ENCODE assay signal across 13 mouse cellular contexts in genomic region chr3:99560917-99561316, GRCm38 (mm10).
DNase-seq lines count a peak whose midpoint lies in the region; ATAC-seq and TF ChIP-seq lines count a peak whose summit lies in the region.
"Had no signal": no experiment of that assay in that cellular context is flagged by ENCODE, and none has a peak within 500 bp of the region (broad histone marks: within the 10 kb centered on the region; RNA-seq: fewer than 3 reads in every experiment).

No protein-coding gene starts in this region.

- no peak for TF ChIP-seq EP300 in heart, adult 2 months (IDR thresholded peaks at IDR 0.05; ENCODE audit: insufficient read depth, low read depth, low read length)

- no peak overlapping the region for H3K27ac ChIP-seq in heart, embryonic 11.5 days (ENCODE audit: low read depth, low read length)
- no peak overlapping the region for H3K27ac ChIP-seq in heart, adult 2 months
- no peak overlapping the region for H3K27ac ChIP-seq in intestine, embryonic 15.5 days
- H3K27ac ChIP-seq: layer of hippocampus, adult 2 months; lung, embryonic 15.5 days; neural tube, embryonic 13.5 days had no signal

- WGBS in heart, embryonic 11.5 days (ENCODE audit: insufficient replicate concordance) = 68% methylated on average over 1 of the region's 1 CpGs
- WGBS in heart, adult 2 months = 13% methylated on average over 1 of the region's 1 CpGs
- 48% methylated on average over 1 of the region's 1 CpGs for WGBS in intestine, embryonic 15.5 days

- intact Hi-C loops in heart, adult 2 months (cut with DNase I) = no loop called here
- intact Hi-C loops in left cerebral cortex, postnatal 4 days (cut with DNase I) = no loop called here
- intact Hi-C loops in left cerebral cortex, postnatal 14 days (cut with DNase I) = no loop called here

- ATAC-seq in heart, embryonic 11.5 days (replicated peaks; ENCODE audit: insufficient number of reproducible peaks, low FRiP score, low TSS enrichment) = peak; percentile 84
- ATAC-seq in intestine, embryonic 15.5 days = peak; percentile 86
- ATAC-seq: inflammation-experienced regulatory T-cells, adult 6 months had no signal

- no peak for TF ChIP-seq POLR2A in heart, adult 2 months (IDR thresholded peaks at IDR 0.05; ENCODE audit: insufficient read depth, low read depth, low read length)

- no peaks in the 10 kb centered on the region for H3K79me2 ChIP-seq in heart, adult 2 months (replicated peaks; ENCODE audit: control insufficient read depth, insufficient read depth, low read length)

- H3K9me3 ChIP-seq in heart, embryonic 11.5 days (replicated peaks; ENCODE audit: control insufficient read depth, low read length) = no peaks in the 10 kb centered on the region
- H3K9me3 ChIP-seq in intestine, embryonic 15.5 days = no peaks in the 10 kb centered on the region
- H3K9me3 ChIP-seq: lung, embryonic 15.5 days; neural tube, embryonic 13.5 days had no signal

- DNase-seq in heart, adult 2 months = no peak
- DNase-seq in left cerebral cortex, postnatal 4 days = peak; percentile 2
- no peak for DNase-seq in left cerebral cortex, postnatal 14 days (ENCODE audit: low spot score in 2 of 2)
- peak; percentile 0 for DNase-seq in lung, postnatal 14 days
- DNase-seq in spleen, adult 12 weeks (ENCODE audit: low spot score) = no peak
- DNase-seq: midbrain, embryonic 14.5 days had no signal

- no peaks in the 10 kb centered on the region for H3K36me3 ChIP-seq in heart, embryonic 11.5 days (ENCODE audit: control insufficient read depth, insufficient read depth, low read length)
- H3K36me3 ChIP-seq in heart, adult 2 months (ENCODE audit: control insufficient read depth, insufficient read depth, low read length) = no peaks in the 10 kb centered on the region
- no peaks in the 10 kb centered on the region for H3K36me3 ChIP-seq in intestine, embryonic 15.5 days
- H3K36me3 ChIP-seq: lung, embryonic 15.5 days; neural tube, embryonic 13.5 days had no signal

- H3K4me2 ChIP-seq in heart, embryonic 11.5 days = no peak overlapping the region
- H3K4me2 ChIP-seq in intestine, embryonic 15.5 days (replicated peaks) = no peak overlapping the region
- H3K4me2 ChIP-seq: lung, embryonic 15.5 days; neural tube, embryonic 13.5 days had no signal

- H3K9ac ChIP-seq in heart, embryonic 11.5 days (ENCODE audit: low read depth, low read length) = no peak overlapping the region
- H3K9ac ChIP-seq in heart, adult 2 months (ENCODE audit: low read depth, low read length) = no peak overlapping the region
- H3K9ac ChIP-seq in intestine, embryonic 15.5 days = no peak overlapping the region
- H3K9ac ChIP-seq: lung, embryonic 15.5 days; neural tube, embryonic 13.5 days had no signal

- 0 out of 2 replicates have a peak, but pooled peaks cover 8% of the 10 kb centered on the region for H3K4me1 ChIP-seq in heart, embryonic 11.5 days (ENCODE audit: control insufficient read depth, insufficient read depth, low read length)
- H3K4me1 ChIP-seq in heart, adult 2 months (ENCODE audit: control insufficient read depth, insufficient read depth, low read length) = no peaks in the 10 kb centered on the region
- H3K4me1 ChIP-seq in intestine, embryonic 15.5 days (replicated peaks) = no peaks in the 10 kb centered on the region
- H3K4me1 ChIP-seq: neural tube, embryonic 13.5 days had no signal

- no peak for TF ChIP-seq CTCF in heart, adult 2 months (IDR thresholded peaks at IDR 0.05)

- H3K27me3 ChIP-seq in heart, embryonic 11.5 days (ENCODE audit: control insufficient read depth, insufficient read depth, low read length) = no peaks in the 10 kb centered on the region; the same call in 1 of the 2 replicates
- no peaks in the 10 kb centered on the region for H3K27me3 ChIP-seq in heart, adult 2 months (ENCODE audit: control insufficient read depth, insufficient read depth, low read length)
- H3K27me3 ChIP-seq in intestine, embryonic 15.5 days (replicated peaks) = no peaks in the 10 kb centered on the region
- H3K27me3 ChIP-seq: CH12.LX; lung, embryonic 15.5 days; neural tube, embryonic 13.5 days had no signal

- no peak overlapping the region for H3K4me3 ChIP-seq in heart, embryonic 11.5 days (ENCODE audit: low read depth, low read length)
- H3K4me3 ChIP-seq in heart, adult 2 months = no peak overlapping the region
- no peak overlapping the region for H3K4me3 ChIP-seq in intestine, embryonic 15.5 days (replicated peaks)
- H3K4me3 ChIP-seq: layer of hippocampus, adult 2 months; lung, embryonic 15.5 days; neural tube, embryonic 13.5 days had no signal

Comparison
In these comparisons a context has a peak if more than half of its experiments do, and no peak if none do; other contexts are left out.
1. DNase-seq: peak in left cerebral cortex, postnatal 4 days (single experiment) and lung, postnatal 14 days (single experiment); none in heart, adult 2 months (0 of 2), left cerebral cortex, postnatal 14 days (0 of 2) and spleen, adult 12 weeks (single experiment).